Mouse (Mus musculus) gastrocnemius, adult 18-20 months (tissue): ENCODE data around the gene Ppp1r13l. TPM values are rescaled to one million over a fixed set of nuclear protein-coding genes. Genes with fewer than 3 reads are reported as not detected.
A peak's percentile ranks its signal among the peaks of the same experiment; 100 is the strongest.

ENCODE experiments used
- DNase-seq: peaks from one replicate; pipeline ENCODE4 v3.0.0; 2021; ENCODE audit warnings: low spot score
- total RNA-seq, 2 experiments: library from RNA; stranded (reverse); gene quantifications; 2 replicates each; pipeline ENCODE4 v1.2.3; 2021

Gene Ppp1r13l
- total RNA-seq, 2 experiments from 2014 or later, result 3.6 to 5.3 TPM

DNA sequence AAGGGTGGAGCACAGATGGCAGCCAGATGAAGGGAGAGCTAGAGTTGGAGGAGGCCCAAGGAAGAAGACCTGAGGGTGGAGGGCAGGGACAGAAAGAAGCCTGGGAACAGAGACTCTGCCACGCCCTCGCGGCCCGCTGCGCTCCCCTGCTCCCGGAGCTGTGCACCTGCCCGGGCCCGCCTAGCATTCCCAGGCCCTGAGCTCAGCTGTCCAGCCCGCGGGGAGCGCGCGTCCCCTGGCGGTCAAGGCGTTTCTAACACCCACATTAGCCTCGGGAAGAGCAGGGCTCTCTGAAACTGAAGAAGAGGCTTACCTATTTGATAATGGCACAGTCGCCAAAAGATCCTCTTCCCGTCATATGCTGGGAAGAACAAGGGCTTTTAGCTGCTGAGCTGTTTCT, 4.3 kb downstream of the Ppp1r13l start:
- peak; percentile 83 for DNase-seq

GRCm38 (mm10) chr7:19365376-19365775, 5.8 kb downstream of the Ppp1r13l start:
- DNase-seq, result no peak

DNA sequence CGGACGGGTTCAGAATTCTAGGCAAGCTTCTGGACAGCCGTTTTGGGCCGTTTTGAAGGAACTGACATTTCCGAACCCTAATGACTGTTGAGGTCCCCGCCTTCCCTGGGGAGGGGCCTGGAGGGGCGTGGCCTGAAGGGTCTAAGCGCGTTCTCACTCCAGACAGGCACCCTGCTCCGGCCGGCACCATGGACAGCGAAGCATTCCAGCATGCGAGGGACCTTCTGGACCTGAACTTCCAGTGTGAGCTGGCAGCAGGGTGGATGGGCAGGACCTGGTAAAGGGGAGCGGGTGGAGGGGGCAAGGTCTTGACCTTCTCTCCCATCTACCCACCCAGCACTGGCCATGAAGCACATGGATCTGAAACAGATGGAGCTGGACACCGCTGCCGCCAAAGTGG, 8.8 kb downstream of the Ppp1r13l start:
- no peak for DNase-seq

DNA sequence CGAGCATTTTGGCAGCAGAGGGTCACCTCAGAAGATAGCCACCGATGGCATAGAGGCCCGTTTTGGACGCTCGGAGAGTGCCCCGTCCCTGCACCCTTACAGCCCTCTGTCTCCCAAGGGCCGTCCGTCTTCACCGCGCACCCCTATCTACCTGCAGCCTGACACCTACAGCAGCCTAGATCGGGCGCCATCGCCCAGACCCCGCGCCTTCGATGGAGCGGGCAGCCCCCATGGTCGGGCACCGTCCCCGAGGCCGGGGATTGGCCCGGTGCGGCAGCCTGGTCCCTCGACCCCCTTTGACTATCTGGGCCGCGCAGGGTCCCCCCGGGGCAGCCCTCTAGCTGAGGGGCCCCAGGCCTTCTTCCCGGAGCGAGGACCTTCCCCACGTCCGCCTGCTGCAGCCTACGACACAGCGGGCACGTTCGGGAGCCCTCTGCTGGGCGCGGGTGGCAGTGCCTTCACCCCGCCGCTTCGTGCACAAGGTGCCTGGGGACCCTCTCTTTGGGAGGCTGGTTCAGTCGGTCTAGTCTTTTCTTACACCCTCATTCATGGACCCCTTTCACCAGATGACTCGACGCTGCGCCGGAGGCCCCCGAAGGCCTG, 10.4 kb downstream of the Ppp1r13l start:
- peak; percentile 37 for DNase-seq

- DNase-seq, result no peak
Measured at GRCm38 (mm10) chr7:19373367-19373766, 13.8 kb downstream of the Ppp1r13l start.

DNA sequence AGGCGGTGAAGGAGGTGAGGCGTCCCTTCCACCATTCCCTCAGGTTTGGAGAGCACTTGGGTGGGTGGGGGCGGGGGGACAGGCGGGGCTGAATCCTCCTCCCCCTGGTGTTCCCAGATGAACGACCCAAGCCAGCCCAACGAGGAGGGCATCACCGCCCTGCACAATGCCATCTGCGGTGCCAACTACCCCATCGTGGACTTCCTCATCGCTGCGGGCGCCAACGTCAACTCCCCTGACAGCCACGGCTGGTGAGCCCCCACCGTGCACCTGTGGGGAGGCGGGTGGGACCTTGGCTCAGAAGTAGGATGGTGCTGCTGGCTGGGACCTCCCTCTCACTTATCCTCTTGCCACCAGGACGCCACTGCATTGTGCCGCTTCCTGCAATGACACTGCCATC, 15.8 kb downstream of the Ppp1r13l start:
- no peak for DNase-seq

DNA sequence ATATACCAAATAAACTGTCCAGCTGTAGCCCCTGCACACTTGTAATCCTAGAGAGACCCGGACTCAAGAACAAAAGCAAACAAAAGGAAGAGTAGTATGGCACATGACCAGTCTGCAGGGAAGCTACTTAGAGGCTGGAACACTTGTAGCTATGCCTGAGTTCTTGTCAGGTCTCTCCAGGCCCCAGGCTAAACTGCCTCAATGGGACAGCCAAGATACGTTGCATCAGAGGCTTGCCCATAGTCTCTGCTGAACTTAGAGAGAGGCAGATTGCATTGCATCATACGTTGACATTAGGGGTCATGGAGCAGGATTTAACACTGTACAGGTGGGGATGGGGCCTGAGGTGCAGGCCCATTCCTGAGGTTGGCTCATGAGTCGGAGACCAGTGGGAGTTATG, 16.5 kb downstream of the Ppp1r13l start:
- DNase-seq, result no peak

GRCm38 (mm10) chr7:19378049-19378448, 18.5 kb downstream of the Ppp1r13l start:
- no peak for DNase-seq

- DNase-seq, result peak; percentile 99
Measured at GRCm38 (mm10) chr7:19381377-19382165, 22.0 kb downstream of the Ppp1r13l start, which contains the start of gene Ercc2. Ercc2 (plus strand) TSS chr7:19382010.

- peak; percentile 19 for DNase-seq
Measured at GRCm38 (mm10) chr7:19382166-19382541, 22.6 kb downstream of the Ppp1r13l start.

- DNase-seq, result no peak
Measured at GRCm38 (mm10) chr7:19383708-19384107, 24.2 kb downstream of the Ppp1r13l start.

- no peak for DNase-seq
Measured at GRCm38 (mm10) chr7:19388699-19389413, 29.3 kb downstream of the Ppp1r13l start.

DNA sequence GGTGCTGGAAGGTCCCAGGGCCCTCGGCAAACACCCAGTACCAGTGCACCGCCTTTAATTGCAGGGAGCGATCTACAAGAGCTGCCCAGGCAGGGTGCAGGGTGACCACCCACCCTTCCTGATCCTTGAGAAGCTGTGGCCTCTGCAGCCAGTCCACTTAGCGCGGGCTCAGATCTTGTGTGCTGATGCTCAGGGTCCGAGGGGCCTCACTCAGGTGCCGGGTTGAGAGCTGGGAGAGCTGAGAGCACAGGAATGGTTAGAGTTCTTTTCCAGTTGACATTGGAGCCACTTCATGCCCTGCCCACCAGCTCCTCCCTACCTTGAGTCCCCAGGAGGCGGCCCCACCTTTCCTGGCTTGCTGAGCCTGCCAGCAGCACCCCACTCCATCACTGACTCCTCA, 34.9 kb downstream of the Ppp1r13l start:
- no peak for DNase-seq

- no peak for DNase-seq
Measured at GRCm38 (mm10) chr7:19399496-19400280, 40.1 kb downstream of the Ppp1r13l start.

DNA sequence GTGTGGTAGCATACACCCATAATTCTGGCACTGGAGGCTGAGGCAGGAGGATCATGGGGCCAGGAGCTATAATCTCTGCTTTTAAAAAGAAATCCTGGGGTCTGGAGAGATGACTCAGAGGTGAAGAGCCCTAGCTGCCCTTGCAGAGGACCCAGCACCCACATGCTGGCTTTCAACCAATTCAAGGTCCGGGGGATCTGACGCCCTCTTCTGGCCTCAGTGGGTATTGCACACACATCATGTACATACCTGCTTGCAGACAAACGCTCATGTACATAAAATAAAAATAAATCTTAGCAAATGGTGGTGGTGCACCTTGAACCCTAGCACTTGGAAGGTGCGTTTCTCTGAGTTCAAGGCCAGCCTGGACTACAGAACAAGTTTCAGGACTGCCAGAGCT, 41.4 kb downstream of the Ppp1r13l start:
- DNase-seq, result no peak

DNA sequence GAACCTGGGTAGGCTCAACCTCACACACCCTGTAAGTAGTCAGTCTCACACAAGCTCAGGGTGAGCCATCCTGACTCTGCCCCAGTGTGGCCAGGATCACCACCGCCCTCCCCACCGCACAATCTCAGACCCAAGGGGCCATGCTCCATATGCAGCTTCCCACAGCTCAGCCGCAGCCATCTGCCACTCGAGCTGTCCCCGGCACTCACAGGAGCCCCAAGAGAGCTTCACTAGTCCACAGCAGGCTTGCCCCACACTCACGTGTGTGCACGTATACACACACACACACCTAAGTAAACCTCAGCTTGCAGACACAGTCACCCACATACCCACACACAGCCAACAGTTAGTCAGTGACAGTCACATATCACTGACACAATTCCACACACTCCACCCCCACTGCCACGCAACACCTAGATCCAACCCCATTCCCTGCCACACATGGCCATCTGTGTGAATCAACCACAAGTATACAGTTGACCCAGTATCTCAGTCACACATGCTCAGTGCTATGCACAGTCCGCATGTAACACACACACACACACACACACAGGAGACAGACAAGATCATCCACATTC, 43.1 kb downstream of the Ppp1r13l start:
- no peak for DNase-seq

DNA sequence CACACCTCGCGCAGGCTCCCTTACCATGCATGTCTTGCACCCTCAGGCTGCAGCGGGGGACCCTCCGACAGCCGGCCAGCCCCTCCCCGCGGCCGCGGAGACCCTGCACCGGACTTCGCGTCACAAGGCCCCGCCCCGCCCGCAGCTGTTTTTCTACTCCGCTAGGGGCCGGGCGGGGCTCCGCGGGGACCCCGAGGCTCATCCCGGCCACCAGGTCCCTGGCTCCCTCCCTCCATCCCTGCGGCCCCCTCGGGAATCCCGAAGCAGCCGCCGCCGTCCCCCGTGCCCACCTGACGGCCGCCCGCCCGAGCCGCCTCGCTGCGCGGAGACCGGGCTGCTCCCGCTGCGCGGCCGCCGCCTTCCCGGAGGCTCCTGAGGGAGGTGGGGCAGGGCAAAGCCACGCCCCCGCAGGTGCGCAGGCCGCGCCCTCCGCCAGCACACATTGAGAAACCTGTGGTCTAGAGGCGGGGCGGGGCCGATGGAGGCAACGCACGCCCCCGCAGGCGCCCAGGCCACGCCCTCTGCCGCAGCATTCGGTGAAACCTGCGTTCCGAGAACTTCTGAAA, 44.3 kb downstream of the Ppp1r13l start, which contains the start of gene Klc3:
TSS of gene Klc3 (minus strand) at position 374 of the 566 bp plus-strand sequence.
- peak; percentile 36 for DNase-seq

DNA sequence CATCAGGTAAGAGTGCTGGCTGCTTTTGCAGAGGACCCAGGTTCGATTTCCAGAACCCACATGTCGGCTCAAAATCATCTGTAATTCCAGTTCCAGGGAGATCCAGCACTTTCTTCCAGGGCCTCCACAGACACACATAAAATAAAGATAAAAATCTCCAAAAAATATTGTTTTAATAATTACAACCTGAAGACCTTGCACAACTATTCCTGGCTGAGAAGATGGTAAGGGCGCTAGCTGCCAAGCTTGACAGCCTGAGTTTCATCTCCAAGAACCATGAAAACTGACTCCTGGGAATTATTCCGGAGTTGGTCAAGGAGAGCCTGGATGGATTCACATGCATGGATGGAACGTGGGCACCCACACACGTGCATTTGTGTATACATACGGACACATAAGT, 44.9 kb downstream of the Ppp1r13l start, which contains the start of gene Ckm:
TSS of gene Ckm (plus strand) at position 301 of the 400 bp plus-strand sequence.
- DNase-seq, result no peak

DNA sequence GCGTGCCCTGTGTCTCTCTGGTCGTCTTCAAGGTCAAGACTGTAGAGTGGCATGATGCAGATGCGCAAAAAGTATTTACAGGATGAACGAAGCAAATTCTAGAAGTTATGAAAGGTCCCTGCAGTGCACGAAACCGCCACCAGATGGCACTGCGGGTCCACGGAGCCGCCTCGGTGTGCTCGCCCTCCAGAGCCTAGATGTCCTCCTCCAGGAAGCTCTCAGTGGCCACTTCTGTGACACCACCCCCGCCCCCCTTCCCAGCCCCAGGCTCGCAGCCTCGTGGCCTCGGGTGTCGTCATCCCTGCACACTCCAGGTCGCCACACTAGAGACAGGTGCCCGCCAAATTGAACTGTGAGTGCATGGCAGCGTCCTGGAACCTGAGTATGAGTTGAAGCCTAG, 45.9 kb downstream of the Ppp1r13l start:
- DNase-seq, result peak; percentile 84

GRCm38 (mm10) chr7:19409753-19410152, 50.2 kb downstream of the Ppp1r13l start:
- peak; percentile 73 for DNase-seq
